Mouse (Mus musculus) spleen, adult 12 weeks (tissue): ENCODE measurements around the gene Hoxb13.

ENCODE experiments used
- DNase-seq: peaks from one replicate; pipeline ENCODE4 v3.0.0; 2022; ENCODE audit warnings: low spot score

Hoxb13 gene

GRCm38 (mm10) chr11:96189810-96190522 lies 4.2 kb upstream of the Hoxb13 start:
- no peak for DNase-seq

GRCm38 (mm10) chr11:96191132-96191531 lies 3.0 kb upstream of the Hoxb13 start:
- DNase-seq = no peak

DNA sequence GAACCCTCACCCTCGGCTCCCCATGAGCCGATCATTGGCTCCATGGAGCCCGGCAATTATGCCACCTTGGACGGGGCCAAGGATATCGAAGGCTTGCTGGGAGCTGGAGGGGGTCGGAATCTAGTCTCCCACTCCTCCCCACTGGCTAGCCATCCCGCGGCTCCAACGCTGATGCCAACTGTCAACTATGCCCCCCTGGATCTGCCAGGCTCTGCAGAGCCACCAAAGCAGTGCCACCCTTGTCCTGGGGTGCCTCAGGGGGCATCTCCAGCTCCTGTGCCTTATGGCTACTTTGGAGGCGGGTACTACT lies 240 bp downstream of the Hoxb13 start:
- DNase-seq = no peak

DNA sequence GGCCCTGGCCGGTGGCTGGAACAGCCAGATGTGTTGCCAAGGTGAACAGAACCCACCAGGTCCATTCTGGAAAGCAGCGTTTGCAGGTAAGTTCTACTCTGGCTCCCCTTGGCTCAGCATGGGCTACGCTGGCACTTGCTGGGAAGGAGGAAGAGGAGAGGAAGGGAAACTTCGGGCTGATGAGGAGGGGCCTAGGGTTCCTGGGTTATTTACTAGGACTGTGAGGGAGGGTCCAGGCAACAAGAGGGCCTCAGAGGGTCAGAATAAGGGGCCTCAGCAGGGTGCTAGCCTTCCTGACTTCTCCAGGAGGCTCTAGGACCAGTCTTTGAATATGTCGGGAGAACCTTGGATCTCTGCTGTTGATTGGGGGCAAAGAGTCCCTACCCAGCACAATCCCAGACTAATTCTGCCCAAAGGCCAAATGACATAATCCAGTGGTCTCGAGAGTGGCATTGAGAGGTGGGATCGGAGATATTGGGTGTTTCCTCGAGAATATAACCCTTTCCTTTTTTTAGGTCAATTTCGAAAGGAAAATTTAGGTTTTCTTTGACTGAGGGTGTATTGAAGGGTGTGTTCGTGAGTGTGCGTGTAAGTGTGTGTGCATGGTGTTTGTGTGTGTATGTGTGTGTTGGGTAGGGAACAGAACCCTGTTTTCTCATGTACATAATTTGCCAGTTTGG lies 985 bp downstream of the Hoxb13 start:
- DNase-seq = no peak

GRCm38 (mm10) chr11:96195769-96196280 lies 1.7 kb downstream of the Hoxb13 start:
- DNase-seq = no peak

DNA sequence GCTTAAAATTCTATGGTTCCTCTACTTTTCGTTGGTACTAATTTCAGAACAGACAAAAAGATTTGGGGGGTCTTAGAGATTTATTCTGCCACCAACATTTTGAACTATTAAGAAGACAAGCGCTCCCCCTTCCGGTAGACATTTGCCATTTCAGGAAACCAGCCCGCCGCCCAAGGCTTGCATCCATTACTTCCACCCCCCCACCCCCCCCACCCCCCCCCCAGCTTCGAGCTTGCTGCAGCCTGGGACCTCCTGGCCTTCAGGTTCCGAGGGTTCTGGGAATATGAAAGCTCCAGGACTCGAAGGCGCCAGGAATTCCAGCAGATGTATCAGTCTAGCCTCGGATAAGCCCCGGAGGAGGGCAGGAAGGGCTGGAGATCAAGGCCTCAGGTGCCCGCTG lies 4.5 kb downstream of the Hoxb13 start:
- DNase-seq = no peak

DNA sequence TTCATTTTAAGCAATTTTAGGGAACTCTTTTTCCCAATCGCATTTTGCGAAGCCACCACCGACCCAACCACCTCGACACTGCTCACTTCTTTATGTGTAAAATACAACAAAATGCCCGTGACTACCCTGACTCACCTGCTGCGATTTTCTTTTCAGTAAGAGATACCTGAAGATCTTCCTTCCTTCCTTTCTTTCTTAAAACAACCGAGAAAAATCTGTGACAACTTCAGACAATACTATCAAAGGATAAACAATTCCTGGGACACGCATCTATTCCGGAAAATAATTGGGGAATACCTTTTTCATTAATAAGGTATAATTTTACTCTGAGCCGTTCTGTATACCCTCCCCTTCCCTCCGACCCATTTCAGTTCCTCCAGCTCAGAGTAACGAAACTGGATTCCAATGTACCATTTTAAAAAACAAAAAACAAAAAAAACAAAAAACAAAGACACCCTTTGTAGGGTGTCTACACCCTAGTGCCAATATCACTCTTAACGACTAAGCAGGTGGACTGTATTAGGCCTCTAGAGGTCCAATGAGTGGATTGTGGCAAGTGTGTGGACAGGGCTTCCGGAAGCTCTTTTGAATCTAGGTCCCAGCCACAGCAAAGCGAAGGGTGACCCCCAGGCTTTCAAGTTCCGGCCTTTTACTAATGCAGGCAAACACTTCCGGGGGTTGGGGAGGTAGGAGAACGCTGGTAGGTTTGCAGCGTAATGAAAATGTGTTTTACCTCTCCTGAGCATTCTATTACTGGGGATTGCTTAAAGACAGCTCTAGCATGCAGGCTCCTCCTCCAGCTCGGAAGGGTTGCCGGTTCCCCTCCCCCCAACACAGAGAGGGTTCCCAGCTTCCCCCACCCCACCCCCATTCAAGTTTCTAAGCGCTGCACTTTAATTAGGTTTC lies 5.3 kb downstream of the Hoxb13 start:
- no peak for DNase-seq

DNA sequence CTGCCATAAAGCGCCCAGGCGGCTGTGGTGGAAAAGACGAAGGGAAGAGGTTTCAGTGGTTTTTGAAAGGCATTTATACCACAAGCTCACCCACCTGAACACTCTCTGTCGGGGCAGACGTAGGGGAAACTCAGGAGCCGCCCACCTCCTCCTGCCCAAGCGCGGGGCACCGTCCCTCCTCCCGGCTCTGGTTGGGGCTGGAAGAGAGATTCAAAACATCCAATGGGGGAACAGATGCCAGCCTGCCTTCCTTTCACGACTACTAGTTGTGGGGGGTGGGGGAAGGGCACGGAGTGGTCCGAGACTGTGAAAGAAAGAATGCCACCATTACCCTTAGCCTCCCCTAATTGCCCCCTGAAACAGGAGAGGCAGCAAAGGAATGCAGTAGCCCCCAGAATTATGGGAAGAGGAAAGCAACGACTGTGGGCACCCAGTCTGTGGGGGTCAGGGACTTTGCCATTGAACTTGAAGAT lies 6.1 kb downstream of the Hoxb13 start:
- DNase-seq = no peak

DNA sequence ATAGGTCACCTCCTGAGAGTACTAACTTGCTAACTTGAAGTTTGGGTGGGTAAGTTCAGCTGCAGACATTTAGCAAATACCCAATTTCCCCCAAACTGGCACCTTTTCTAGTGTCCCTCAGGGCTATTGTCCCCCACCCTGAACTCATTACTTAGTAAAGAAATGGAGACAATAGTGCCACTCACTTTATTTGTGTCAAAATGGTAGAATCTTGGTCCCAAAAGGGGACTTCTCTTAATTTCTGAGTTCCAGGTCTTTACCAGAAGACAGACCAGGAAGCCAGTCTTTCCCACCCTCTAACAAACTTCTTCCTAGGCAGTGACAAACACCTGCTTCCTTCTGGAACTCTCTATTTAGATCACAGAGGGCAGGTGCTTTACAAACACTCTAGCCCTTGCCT lies 7.6 kb downstream of the Hoxb13 start:
- no peak for DNase-seq

- no peak for DNase-seq
Measured at GRCm38 (mm10) chr11:96202401-96203081, 8.4 kb downstream of the Hoxb13 start.

- no peak for DNase-seq
Measured at GRCm38 (mm10) chr11:96203182-96203788, 9.2 kb downstream of the Hoxb13 start.

- DNase-seq = no peak
Measured at GRCm38 (mm10) chr11:96203789-96204186, 9.7 kb downstream of the Hoxb13 start.

GRCm38 (mm10) chr11:96204351-96204750 lies 10.2 kb downstream of the Hoxb13 start:
- no peak for DNase-seq

- DNase-seq = no peak
Measured at GRCm38 (mm10) chr11:96205426-96206131, 11.5 kb downstream of the Hoxb13 start.

DNA sequence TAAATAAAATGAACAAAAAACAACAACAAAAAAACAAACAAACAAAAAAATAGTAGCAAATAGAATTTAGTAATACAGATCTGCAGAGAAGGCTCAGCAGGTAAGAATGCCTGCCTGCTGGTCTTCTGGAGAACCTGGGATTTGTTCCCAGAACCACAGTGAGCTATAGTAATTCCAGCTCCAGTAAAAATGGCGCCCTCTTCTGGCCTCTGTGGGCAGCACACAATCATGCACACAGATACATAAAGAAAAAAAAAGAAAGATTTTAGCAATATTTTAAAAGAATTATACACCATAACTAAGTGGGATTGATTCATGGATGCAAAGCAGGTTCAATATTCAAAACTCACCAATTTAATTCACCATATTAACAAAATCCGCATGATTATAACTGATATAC lies 29.7 kb downstream of the Hoxb13 start:
- DNase-seq = no peak

DNA sequence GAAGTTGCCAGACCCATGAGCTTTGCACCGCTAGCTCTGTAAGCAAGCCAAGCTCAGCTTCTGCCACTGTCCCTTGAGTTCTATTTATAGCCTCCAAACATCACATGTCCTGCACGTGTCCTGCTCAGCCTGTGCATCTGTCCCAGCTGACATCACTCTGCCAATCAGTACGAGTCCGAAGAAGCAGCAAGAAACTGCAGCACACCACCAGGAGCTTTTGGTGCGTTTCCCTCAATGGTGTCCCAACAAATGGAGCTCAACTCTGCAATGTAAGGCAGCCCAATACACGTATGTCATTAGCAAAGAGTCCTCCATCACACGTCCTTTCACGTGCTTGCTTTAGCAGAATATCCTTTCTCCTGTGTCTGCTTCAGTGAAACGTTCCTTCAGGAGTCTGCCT lies 33.6 kb downstream of the Hoxb13 start:
- no peak for DNase-seq

- DNase-seq = peak; percentile 2
Measured at GRCm38 (mm10) chr11:96234906-96235305, 40.8 kb downstream of the Hoxb13 start.

DNA sequence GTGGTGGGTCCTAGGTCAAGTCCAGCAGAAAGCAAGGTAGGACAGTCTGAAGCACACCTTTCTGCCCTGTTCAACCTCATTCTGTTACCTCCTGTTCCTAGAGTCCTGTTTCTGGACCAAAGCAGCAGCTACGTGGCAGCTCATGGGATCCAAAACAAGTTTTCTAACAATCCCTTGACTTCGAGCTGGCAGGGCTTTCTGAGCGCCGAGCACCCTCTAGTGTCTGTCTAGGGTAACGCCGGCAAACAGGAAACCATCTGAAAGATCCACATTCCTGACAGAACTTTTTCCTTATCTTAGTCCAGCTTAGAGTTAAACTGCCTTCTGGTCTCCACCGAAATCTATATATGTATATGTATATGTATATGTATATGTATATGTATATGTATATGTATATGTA lies 46.1 kb downstream of the Hoxb13 start:
- no peak for DNase-seq
